Mouse (Mus musculus) bone marrow, adult 2 months (tissue): ENCODE data around the gene Krt88.

ENCODE experiments used
- CTCF ChIP-seq: fragments of 200-500 bp; IDR thresholded peaks from 2 replicates; pipeline ENCODE4 v1.5.1; 2011; ENCODE audit warnings: low read length, control low read depth; ENCODE audit not compliant: control insufficient read depth, insufficient read depth
- POLR2A ChIP-seq: fragments of 200-500 bp; IDR thresholded peaks from 2 replicates; pipeline ENCODE4 v1.6.1; 2011; ENCODE audit warnings: low read depth, mild to moderate bottlenecking, control low read depth, low read length, borderline replicate concordance; ENCODE audit not compliant: control insufficient read depth

- TF ChIP-seq CTCF (no peak), POLR2A (no peak)
These were observed 7.7 kb downstream of the Krt88 start for GRCm38 (mm10) chr15:101455292-101455691.
